Mouse (Mus musculus) megakaryocyte, embryonic 14.5 days (primary cell): ENCODE data around the gene Diablo.

Source experiments
- FLI1 ChIP-seq: IDR thresholded peaks from 2 replicates; pipeline ENCODE4 v1.6.1; 2012; ENCODE audit warnings: low read length, inconsistent platforms, mixed read lengths
- GATA1 ChIP-seq: IDR thresholded peaks from 3 replicates; pipeline ENCODE4 v1.6.1; 2012; ENCODE audit warnings: mixed read lengths, low read length, inconsistent platforms, borderline replicate concordance

DNA sequence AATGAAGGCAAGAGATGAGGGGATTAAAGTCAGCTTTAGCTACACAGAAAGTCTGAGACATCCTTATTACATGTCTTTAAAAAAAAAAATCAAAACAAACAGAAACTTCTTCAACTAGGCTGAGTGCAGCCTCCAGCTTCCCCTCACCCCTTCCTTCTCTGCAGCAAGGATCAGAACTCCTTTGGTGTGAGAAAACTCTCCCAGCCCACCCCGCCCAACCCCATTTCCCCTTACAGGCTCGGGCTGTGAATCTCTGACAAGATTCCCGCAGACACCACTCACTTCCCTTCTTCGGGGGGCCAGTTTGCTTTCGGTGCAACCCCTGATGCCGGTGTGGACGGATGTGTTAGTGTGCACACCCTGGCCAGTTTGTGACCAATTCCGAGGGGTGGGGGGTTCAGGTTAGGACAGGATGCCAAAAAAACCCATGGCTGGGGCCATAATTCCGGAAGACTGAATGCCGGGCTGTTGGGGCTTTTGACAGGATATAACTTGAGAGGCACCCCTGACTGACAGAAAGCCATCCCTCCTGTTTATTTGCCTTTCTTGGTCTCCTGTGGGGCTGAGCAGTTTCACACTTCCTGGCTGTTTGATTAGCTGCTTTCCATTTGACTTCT is 53.1 kb downstream of the Diablo start:
- no peak for TF ChIP-seq GATA1
- no peak for TF ChIP-seq FLI1
